Mouse (Mus musculus) G1E (cell line): ENCODE data around the gene Gpc5. TPM values are rescaled to one million over a fixed set of nuclear protein-coding genes. Genes with fewer than 3 reads are reported as not detected.

ENCODE experiments used
- ATAC-seq: 2 replicates; pipeline ENCODE4 v1.8.0; 2016; ENCODE audit warnings: mild to moderate bottlenecking; ENCODE audit not compliant: insufficient number of reproducible peaks, poor library complexity, low FRiP score, severe bottlenecking; ENCODE audit errors: extremely low read depth
- DNase-seq: peaks from one replicate; pipeline ENCODE4 v3.0.0; 2012; ENCODE audit warnings: low spot score
- H3K27me3 ChIP-seq: 2 replicates; pipeline ENCODE4 v1.6.1; 2012; ENCODE audit warnings: mild to moderate bottlenecking, low read length, inconsistent platforms; ENCODE audit not compliant: insufficient read depth
- H3K36me3 ChIP-seq: replicated peaks from 2 replicates; pipeline ENCODE3; 2012; ENCODE audit warnings: mild to moderate bottlenecking, inconsistent platforms
- H3K4me1 ChIP-seq: 2 replicates; pipeline ENCODE4 v1.6.1; 2012; ENCODE audit warnings: low read depth, low read length, inconsistent platforms, mixed read lengths; ENCODE audit not compliant: insufficient read depth
- H3K4me3 ChIP-seq: 2 replicates; pipeline ENCODE4 v1.5.1; 2012; ENCODE audit warnings: low read depth, mild to moderate bottlenecking, inconsistent platforms, low read length, moderate library complexity, mixed read lengths
- H3K9me3 ChIP-seq: replicated peaks from 2 replicates; pipeline ENCODE4 v1.6.1; 2012; ENCODE audit warnings: inconsistent platforms
- CTCF ChIP-seq: IDR thresholded peaks from 2 replicates; pipeline ENCODE4 v1.5.1; 2012; ENCODE audit warnings: low read depth, low read length, inconsistent platforms, mixed read lengths
- GATA1 ChIP-seq: IDR thresholded peaks from 2 replicates; pipeline ENCODE4 v1.6.1; 2012; ENCODE audit warnings: borderline replicate concordance, low read length, inconsistent platforms, mixed read lengths
- GATA2 ChIP-seq: IDR thresholded peaks from 2 replicates; pipeline ENCODE4 v1.6.1; 2012; ENCODE audit warnings: low read depth, low read length, inconsistent platforms, borderline replicate concordance
- POLR2AphosphoS5 ChIP-seq: IDR thresholded peaks from 2 replicates; pipeline ENCODE4 v1.6.1; 2012; ENCODE audit warnings: low read depth, low read length, inconsistent platforms; ENCODE audit not compliant: insufficient replicate concordance
- TAL1 ChIP-seq: conservative IDR thresholded peaks from 2 replicates; pipeline ENCODE4 v1.6.1; 2012; ENCODE audit warnings: low read depth, low read length, inconsistent platforms, mixed read lengths
- polyA plus RNA-seq: library from polyadenylated mRNA; stranded (reverse); fragments of >175 nt; gene quantifications from 2 replicates; pipeline ENCODE4 v1.2.3, GENCODE M21; 2012
- total RNA-seq, 2 experiments: library from RNA; stranded (forward) in 1 of 2; stranded (reverse) in 1 of 2; fragments of 200-1000 nt in 1 of 2; fragments of >200 nt in 1 of 2; fragmentation: Nextera tagmentation in 1 of 2; gene quantifications; 2 replicates each; pipeline ENCODE4 v1.2.3; 2014 to 2017

The Gpc5 gene
- total and polyA plus RNA-seq, 3 experiments = 0.16 TPM; not detected in 2

- ATAC-seq (no peak), DNase-seq (no peak)
- no peaks in the 10 kb centered on the region for H3K27me3 ChIP-seq
- H3K9me3 ChIP-seq = no peaks in the 10 kb centered on the region
- TF ChIP-seq GATA1 (no peak), GATA2 (no peak), TAL1 (no peak), POLR2AphosphoS5 (no peak), CTCF (no peak)
- no peaks in the 10 kb centered on the region for H3K36me3 ChIP-seq
- H3K4me1 ChIP-seq = no peaks in the 10 kb centered on the region
- H3K4me3 ChIP-seq = no peak overlapping the region
Measured at GRCm38 (mm10) chr14:115070534-115070933, 21.5 kb upstream of the Gpc5 start.

DNA sequence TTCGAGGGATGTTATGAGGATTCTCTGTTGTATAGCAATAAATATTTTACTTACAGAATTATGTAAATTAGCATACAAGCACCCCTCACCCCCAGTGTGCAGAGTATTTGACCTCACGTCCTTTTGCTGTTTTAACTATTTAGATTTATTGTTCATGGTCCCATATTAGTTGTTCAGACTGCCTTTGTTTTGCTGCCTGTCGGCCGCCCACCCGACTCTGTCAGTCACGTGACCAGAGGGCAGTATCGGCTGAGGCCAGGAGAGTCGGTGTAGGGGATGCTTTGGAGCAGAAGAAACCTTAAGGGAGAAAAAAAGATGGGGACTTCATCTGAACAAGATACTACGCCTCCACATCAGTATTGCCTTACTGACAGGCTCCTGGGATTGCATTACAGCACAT, 14.7 kb upstream of the Gpc5 start:
- H3K27me3 ChIP-seq = no peaks in the 10 kb centered on the region
- DNase-seq (no peak), ATAC-seq (no peak)
- H3K4me1 ChIP-seq = no peaks in the 10 kb centered on the region
- H3K4me3 ChIP-seq = no peak overlapping the region
- no peaks in the 10 kb centered on the region for H3K9me3 ChIP-seq
- no peak for TF ChIP-seq TAL1
- no peak for TF ChIP-seq GATA1
- no peak for TF ChIP-seq CTCF
- TF ChIP-seq GATA2 = no peak
- no peak for TF ChIP-seq POLR2AphosphoS5
- H3K36me3 ChIP-seq = no peaks in the 10 kb centered on the region

DNA sequence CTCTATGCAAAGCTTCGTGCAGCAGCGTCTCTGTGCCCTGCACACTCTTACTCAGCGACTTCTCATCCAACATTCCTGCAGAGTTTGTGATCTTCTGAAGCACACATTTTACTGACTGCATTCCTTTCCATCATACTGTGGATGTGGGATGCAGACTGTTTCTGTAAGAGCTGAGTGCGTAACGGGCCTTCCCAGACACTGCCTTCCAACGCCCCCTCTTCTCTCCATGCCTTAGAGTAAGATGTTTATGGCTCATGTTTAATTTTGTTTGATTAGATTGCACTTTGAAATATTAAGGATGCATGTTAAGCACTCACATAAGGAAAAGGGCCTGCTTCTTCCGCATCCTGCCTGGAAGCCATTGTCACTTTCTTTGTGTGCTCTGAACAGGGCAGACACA, 14.0 kb upstream of the Gpc5 start:
- no peaks in the 10 kb centered on the region for H3K4me1 ChIP-seq
- DNase-seq (no peak), ATAC-seq (no peak)
- no peaks in the 10 kb centered on the region for H3K27me3 ChIP-seq
- TF ChIP-seq POLR2AphosphoS5 = no peak
- no peak for TF ChIP-seq CTCF
- TF ChIP-seq GATA1 = no peak
- no peak for TF ChIP-seq GATA2
- TF ChIP-seq TAL1 = no peak
- no peaks in the 10 kb centered on the region for H3K36me3 ChIP-seq
- H3K4me3 ChIP-seq = no peak overlapping the region
- H3K9me3 ChIP-seq = no peaks in the 10 kb centered on the region

DNA sequence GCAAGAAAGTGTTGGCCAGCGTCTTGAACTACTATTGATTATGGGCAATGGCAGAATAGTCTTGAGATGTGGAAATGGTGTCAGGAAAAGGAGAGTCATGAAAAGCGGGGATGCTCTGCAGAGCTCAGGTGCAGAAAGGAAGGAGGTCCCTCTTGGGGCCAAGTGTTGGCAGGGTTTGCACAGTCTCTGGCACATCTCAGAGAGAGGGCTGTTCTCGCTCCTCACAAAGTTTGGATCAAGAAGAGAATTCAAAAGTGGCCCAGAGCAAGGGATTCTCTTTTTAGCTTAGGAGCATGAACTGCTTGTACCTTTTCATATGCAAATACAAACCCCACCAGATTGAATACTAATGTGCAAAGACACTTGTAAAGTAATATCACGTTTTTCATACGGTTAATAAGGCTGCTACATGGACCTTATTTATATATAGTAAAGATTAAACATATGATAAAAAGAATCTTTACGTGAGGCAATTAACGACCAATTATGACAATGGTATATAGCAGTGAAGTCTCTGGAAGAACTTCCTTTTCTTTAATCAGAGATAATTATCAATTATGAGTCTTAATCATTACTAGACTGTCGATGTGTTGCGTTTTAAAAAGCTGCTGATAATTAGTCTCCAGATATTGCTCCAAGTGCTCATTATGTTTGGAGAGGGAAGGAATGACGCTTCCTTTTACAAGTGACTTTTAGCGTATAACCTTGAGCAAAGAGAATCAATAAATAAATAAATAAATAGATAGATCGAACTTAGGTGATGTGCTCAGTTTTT, 10.1 kb upstream of the Gpc5 start:
- no peaks in the 10 kb centered on the region for H3K9me3 ChIP-seq
- H3K4me1 ChIP-seq = no peaks in the 10 kb centered on the region
- H3K36me3 ChIP-seq = no peaks in the 10 kb centered on the region
- H3K27me3 ChIP-seq = no peaks in the 10 kb centered on the region
- H3K4me3 ChIP-seq = no peak overlapping the region
- no peak for ATAC-seq
- no peak for TF ChIP-seq GATA2
- no peak for TF ChIP-seq POLR2AphosphoS5
- no peak for TF ChIP-seq GATA1
- no peak for TF ChIP-seq TAL1
- no peak for TF ChIP-seq CTCF
- no peak for DNase-seq

GRCm38 (mm10) chr14:115090516-115090915, 1.5 kb upstream of the Gpc5 start:
- H3K36me3 ChIP-seq = no peaks in the 10 kb centered on the region
- no peak for ATAC-seq
- H3K27me3 ChIP-seq = no peaks in the 10 kb centered on the region; the same call in 1 of the 2 replicates
- TF ChIP-seq GATA1 (no peak), TAL1 (no peak), POLR2AphosphoS5 (no peak), GATA2 (no peak), CTCF (no peak)
- no peak overlapping the region for H3K4me3 ChIP-seq
- peaks cover 23% of the 10 kb centered on the region for H3K9me3 ChIP-seq
- no peaks in the 10 kb centered on the region for H3K4me1 ChIP-seq
- DNase-seq = no peak

- DNase-seq = no peak
- Histone ChIP-seq H3K27me3 (no peaks in the 10 kb centered on the region; the same call in 1 of the 2 replicates), H3K9me3 (peaks cover 23% of the 10 kb centered on the region), H3K4me3 (peak overlapping the region; percentile 31; the same call in 1 of the 2 replicates), H3K36me3 (no peaks in the 10 kb centered on the region), H3K4me1 (no peaks in the 10 kb centered on the region)
- TF ChIP-seq GATA1 (no peak), TAL1 (no peak), POLR2AphosphoS5 (no peak), GATA2 (no peak), CTCF (no peak)
- no peak for ATAC-seq
Measured at GRCm38 (mm10) chr14:115092510-115092909, 495 bp downstream of the Gpc5 start.
